Mouse (Mus musculus): Measurements from ENCODE around the gene Ttyh3. TPM values are rescaled to one million over a fixed set of nuclear protein-coding genes. Genes with fewer than 3 reads are reported as not detected.
"Not testable (repeated sequence)": the region's sequence is repeated elsewhere in the genome, so short reads cannot be mapped to it uniquely, and the experiment has no call there.

Gene Ttyh3
- polyA plus RNA-seq, 1 experiment from 2014 or later = 83.3 TPM

GRCm38 (mm10) chr5:140675640-140676039, 26.8 kb upstream of the Ttyh3 start:
- no peaks in the 10 kb centered on the region; the same call in 1 of the 2 replicates for H3K36me3 ChIP-seq (ENCODE audit: control insufficient read depth, insufficient read depth, low read length)
- H3K4me3 ChIP-seq (ENCODE audit: low read depth, low read length) = no peak overlapping the region
- no peak overlapping the region for H3K4me2 ChIP-seq (ENCODE audit: low read depth, low read length, severe bottlenecking)
- no peaks in the 10 kb centered on the region for H3K4me1 ChIP-seq (replicated peaks; ENCODE audit: control insufficient read depth, insufficient read depth, low read length)
- H3K27me3 ChIP-seq (ENCODE audit: control insufficient read depth, insufficient read depth, low read length) = no peaks in the 10 kb centered on the region
- no peak overlapping the region for H3K27ac ChIP-seq (ENCODE audit: low read depth, low read length)
- H3K9ac ChIP-seq (ENCODE audit: low read length) = no peak overlapping the region
- H3K9me3 ChIP-seq (ENCODE audit: control insufficient read depth, low read length) = no peaks in the 10 kb centered on the region
- ATAC-seq (replicated peaks; ENCODE audit: low FRiP score) (no peak), DNase-seq (ENCODE audit: low spot score) (no peak)
- 91% methylated on average over 11 of the region's 11 CpGs for WGBS

GRCm38 (mm10) chr5:140675079-140675478, 26.2 kb upstream of the Ttyh3 start:
- ATAC-seq (replicated peaks; ENCODE audit: low FRiP score) (no peak), DNase-seq (ENCODE audit: low spot score) (no peak)
- Histone ChIP-seq H3K36me3 (ENCODE audit: control insufficient read depth, insufficient read depth, low read length) (no peaks in the 10 kb centered on the region; the same call in 1 of the 2 replicates), H3K4me3 (ENCODE audit: low read depth, low read length) (no peak overlapping the region), H3K9me3 (ENCODE audit: control insufficient read depth, low read length) (no peaks in the 10 kb centered on the region), H3K27me3 (ENCODE audit: control insufficient read depth, insufficient read depth, low read length) (no peaks in the 10 kb centered on the region), H3K4me1 (replicated peaks; ENCODE audit: control insufficient read depth, insufficient read depth, low read length) (no peaks in the 10 kb centered on the region), H3K4me2 (ENCODE audit: low read depth, low read length, severe bottlenecking) (no peak overlapping the region), H3K9ac (ENCODE audit: low read length) (no peak overlapping the region), H3K27ac (ENCODE audit: low read depth, low read length) (no peak overlapping the region)
- 91% methylated on average over 11 of the region's 11 CpGs for WGBS

GRCm38 (mm10) chr5:140674036-140674435, 25.2 kb upstream of the Ttyh3 start:
- ATAC-seq (replicated peaks; ENCODE audit: low FRiP score) (no peak), DNase-seq (ENCODE audit: low spot score) (no peak)
- Histone ChIP-seq H3K4me1 (replicated peaks; ENCODE audit: control insufficient read depth, insufficient read depth, low read length) (no peaks in the 10 kb centered on the region), H3K27me3 (ENCODE audit: control insufficient read depth, insufficient read depth, low read length) (no peaks in the 10 kb centered on the region), H3K36me3 (ENCODE audit: control insufficient read depth, insufficient read depth, low read length) (no peaks in the 10 kb centered on the region; the same call in 1 of the 2 replicates), H3K9me3 (ENCODE audit: control insufficient read depth, low read length) (no peaks in the 10 kb centered on the region), H3K4me2 (ENCODE audit: low read depth, low read length, severe bottlenecking) (no peak overlapping the region), H3K9ac (ENCODE audit: low read length) (no peak overlapping the region), H3K27ac (ENCODE audit: low read depth, low read length) (no peak overlapping the region), H3K4me3 (ENCODE audit: low read depth, low read length) (no peak overlapping the region)
- WGBS = 91% methylated on average over 17 of the region's 17 CpGs

GRCm38 (mm10) chr5:140672603-140673002, 23.8 kb upstream of the Ttyh3 start:
- DNase-seq (ENCODE audit: low spot score); H3K9ac ChIP-seq (ENCODE audit: low read length); H3K9me3 ChIP-seq (ENCODE audit: control insufficient read depth, low read length); H3K36me3 ChIP-seq (ENCODE audit: control insufficient read depth, insufficient read depth, low read length); H3K27me3 ChIP-seq (ENCODE audit: control insufficient read depth, insufficient read depth, low read length); H3K4me1 ChIP-seq (replicated peaks; ENCODE audit: control insufficient read depth, insufficient read depth, low read length); H3K27ac ChIP-seq (ENCODE audit: low read depth, low read length); H3K4me2 ChIP-seq (ENCODE audit: low read depth, low read length, severe bottlenecking); H3K4me3 ChIP-seq (ENCODE audit: low read depth, low read length); ATAC-seq (replicated peaks; ENCODE audit: low FRiP score): not testable (repeated sequence)
- WGBS = 92% methylated on average over 6 of the region's 6 CpGs

- no peaks in the 10 kb centered on the region for H3K4me1 ChIP-seq (replicated peaks; ENCODE audit: control insufficient read depth, insufficient read depth, low read length)
- DNase-seq (ENCODE audit: low spot score) (no peak), ATAC-seq (replicated peaks; ENCODE audit: low FRiP score) (no peak)
- peaks cover 5% of the 10 kb centered on the region for H3K36me3 ChIP-seq (ENCODE audit: control insufficient read depth, insufficient read depth, low read length)
- H3K4me2 ChIP-seq (ENCODE audit: low read depth, low read length, severe bottlenecking) = no peak overlapping the region
- no peak overlapping the region for H3K4me3 ChIP-seq (ENCODE audit: low read depth, low read length)
- H3K9ac ChIP-seq (ENCODE audit: low read length) = no peak overlapping the region
- H3K27ac ChIP-seq (ENCODE audit: low read depth, low read length) = no peak overlapping the region
- peaks cover 3% of the 10 kb centered on the region; the same call in 1 of the 2 replicates for H3K9me3 ChIP-seq (ENCODE audit: control insufficient read depth, low read length)
- no peaks in the 10 kb centered on the region for H3K27me3 ChIP-seq (ENCODE audit: control insufficient read depth, insufficient read depth, low read length)
- WGBS = 90% methylated on average over 6 of the region's 6 CpGs
Observed at GRCm38 (mm10) chr5:140672115-140672514, 23.3 kb upstream of the Ttyh3 start.

GRCm38 (mm10) chr5:140663621-140664180, 14.9 kb upstream of the Ttyh3 start:
- Histone ChIP-seq H3K4me2 (ENCODE audit: low read depth, low read length, severe bottlenecking) (no peak overlapping the region), H3K4me1 (replicated peaks; ENCODE audit: control insufficient read depth, insufficient read depth, low read length) (peaks cover 15% of the 10 kb centered on the region; the same call in 1 of the 2 replicates), H3K27me3 (ENCODE audit: control insufficient read depth, insufficient read depth, low read length) (no peaks in the 10 kb centered on the region), H3K9ac (ENCODE audit: low read length) (no peak overlapping the region), H3K9me3 (ENCODE audit: control insufficient read depth, low read length) (peaks cover 1% of the 10 kb centered on the region; the same call in 1 of the 2 replicates), H3K4me3 (ENCODE audit: low read depth, low read length) (no peak overlapping the region), H3K36me3 (ENCODE audit: control insufficient read depth, insufficient read depth, low read length) (peaks cover 2% of the 10 kb centered on the region), H3K27ac (ENCODE audit: low read depth, low read length) (0 out of 2 replicates have a peak overlapping the region, but pooled peaks have one; percentile 6)
- peak; percentile 82 for DNase-seq (ENCODE audit: low spot score)
- ATAC-seq (replicated peaks; ENCODE audit: low FRiP score) = no peak
- WGBS = 66% methylated on average over 7 of the region's 7 CpGs

GRCm38 (mm10) chr5:140662741-140663592, 14.1 kb upstream of the Ttyh3 start:
- 76% methylated on average over 17 of the region's 17 CpGs for WGBS
- Histone ChIP-seq H3K4me1 (replicated peaks; ENCODE audit: control insufficient read depth, insufficient read depth, low read length) (peaks cover 15% of the 10 kb centered on the region; the same call in 1 of the 2 replicates), H3K4me2 (ENCODE audit: low read depth, low read length, severe bottlenecking) (no peak overlapping the region), H3K27ac (ENCODE audit: low read depth, low read length) (no peak overlapping the region), H3K9ac (ENCODE audit: low read length) (0 out of 2 replicates have a peak overlapping the region, but pooled peaks have one; percentile 16), H3K36me3 (ENCODE audit: control insufficient read depth, insufficient read depth, low read length) (no peaks in the 10 kb centered on the region), H3K9me3 (ENCODE audit: control insufficient read depth, low read length) (no peaks in the 10 kb centered on the region), H3K27me3 (ENCODE audit: control insufficient read depth, insufficient read depth, low read length) (no peaks in the 10 kb centered on the region), H3K4me3 (ENCODE audit: low read depth, low read length) (no peak overlapping the region)
- DNase-seq (ENCODE audit: low spot score) (no peak), ATAC-seq (replicated peaks; ENCODE audit: low FRiP score) (no peak)

- Histone ChIP-seq H3K4me1 (replicated peaks; ENCODE audit: control insufficient read depth, insufficient read depth, low read length) (peaks cover 15% of the 10 kb centered on the region; the same call in 1 of the 2 replicates), H3K27ac (ENCODE audit: low read depth, low read length) (peak overlapping the region; percentile 37; the same call in 1 of the 2 replicates)
- WGBS = 71% methylated on average over 12 of the region's 12 CpGs
Observed at GRCm38 (mm10) chr5:140661875-140662643, 13.2 kb upstream of the Ttyh3 start.

More at GRCm38 (mm10) chr5:140661875-140662643, 13.2 kb upstream of the Ttyh3 start:
- H3K27me3 ChIP-seq (ENCODE audit: control insufficient read depth, insufficient read depth, low read length) = no peaks in the 10 kb centered on the region
- no peak overlapping the region for H3K4me2 ChIP-seq (ENCODE audit: low read depth, low read length, severe bottlenecking)
- no peak for DNase-seq (ENCODE audit: low spot score)
- no peaks in the 10 kb centered on the region for H3K9me3 ChIP-seq (ENCODE audit: control insufficient read depth, low read length)
- H3K9ac ChIP-seq (ENCODE audit: low read length) = no peak overlapping the region
- ATAC-seq (replicated peaks; ENCODE audit: low FRiP score) = no peak
- no peaks in the 10 kb centered on the region for H3K36me3 ChIP-seq (ENCODE audit: control insufficient read depth, insufficient read depth, low read length)
- H3K4me3 ChIP-seq (ENCODE audit: low read depth, low read length) = no peak overlapping the region
